Mouse (Mus musculus) myocyte (in vitro differentiated cells): ENCODE results near the gene Adad1.

Experiments
- CEBPB ChIP-seq: IDR thresholded peaks from 2 replicates; pipeline ENCODE4 v1.6.1; 2011; ENCODE audit warnings: mild to moderate bottlenecking, moderate library complexity; ENCODE audit not compliant: poor library complexity, insufficient read depth, severe bottlenecking
- MAX ChIP-seq: IDR thresholded peaks from one replicate; pipeline ENCODE4 v1.6.1; 2011; ENCODE audit warnings: low read depth, mild to moderate bottlenecking, control low read depth
- POLR2A ChIP-seq: IDR thresholded peaks from one replicate; pipeline ENCODE4 v1.6.1; 2011; ENCODE audit warnings: low read depth, mild to moderate bottlenecking, control low read depth, moderate library complexity; ENCODE audit not compliant: insufficient read length
- TCF3 ChIP-seq: IDR thresholded peaks from one replicate; pipeline ENCODE4 v1.6.1; 2011; ENCODE audit warnings: low read depth, control low read depth; ENCODE audit not compliant: insufficient read length
- USF1 ChIP-seq: IDR thresholded peaks from one replicate; pipeline ENCODE4 v1.6.1; 2011; ENCODE audit warnings: low read depth, mild to moderate bottlenecking, control low read depth, moderate library complexity

GRCm38 (mm10) chr3:37051491-37051890 is 11.8 kb upstream of the Adad1 start:
- TF ChIP-seq USF1 (no peak), CEBPB (no peak), TCF3 (no peak), POLR2A (no peak), MAX (no peak)
